Mouse (Mus musculus) MEL (cell line): Measurements from ENCODE around the gene Ubac2.

Experiments
- CTCF ChIP-seq, 3 experiments: IDR thresholded peaks in 2 of 3; conservative IDR thresholded peaks in 1 of 3; 2 replicates each; pipeline ENCODE4 v1.5.1; 2011 to 2012; ENCODE audit warnings: low read length in 3 of 3, low read depth in 2 of 3, mild to moderate bottlenecking in 2 of 3, improper control_type of control experiment in 1 of 3, inconsistent platforms in 1 of 3, mixed read lengths in 1 of 3, moderate library complexity in 1 of 3; ENCODE audit not compliant: control insufficient read depth in 1 of 3, insufficient read depth in 1 of 3, poor library complexity in 1 of 3, severe bottlenecking in 1 of 3
- MAFK ChIP-seq: IDR thresholded peaks from 2 replicates; pipeline ENCODE4 v1.6.1; 2011; ENCODE audit warnings: low read depth, mild to moderate bottlenecking, low read length, improper control_type of control experiment, borderline replicate concordance
- MAX ChIP-seq: IDR thresholded peaks from 2 replicates; pipeline ENCODE4 v1.6.1; 2011; ENCODE audit warnings: low read length, improper control_type of control experiment
- USF2 ChIP-seq, 2 experiments: IDR thresholded peaks; 2 replicates each; pipeline ENCODE4 v1.6.1; 2011 to 2012; ENCODE audit warnings: improper control_type of control experiment in 2 of 2, low read length in 2 of 2, borderline replicate concordance in 1 of 2, inconsistent platforms in 1 of 2, low read depth in 1 of 2, mild to moderate bottlenecking in 1 of 2; ENCODE audit not compliant: insufficient read depth in 1 of 2

DNA sequence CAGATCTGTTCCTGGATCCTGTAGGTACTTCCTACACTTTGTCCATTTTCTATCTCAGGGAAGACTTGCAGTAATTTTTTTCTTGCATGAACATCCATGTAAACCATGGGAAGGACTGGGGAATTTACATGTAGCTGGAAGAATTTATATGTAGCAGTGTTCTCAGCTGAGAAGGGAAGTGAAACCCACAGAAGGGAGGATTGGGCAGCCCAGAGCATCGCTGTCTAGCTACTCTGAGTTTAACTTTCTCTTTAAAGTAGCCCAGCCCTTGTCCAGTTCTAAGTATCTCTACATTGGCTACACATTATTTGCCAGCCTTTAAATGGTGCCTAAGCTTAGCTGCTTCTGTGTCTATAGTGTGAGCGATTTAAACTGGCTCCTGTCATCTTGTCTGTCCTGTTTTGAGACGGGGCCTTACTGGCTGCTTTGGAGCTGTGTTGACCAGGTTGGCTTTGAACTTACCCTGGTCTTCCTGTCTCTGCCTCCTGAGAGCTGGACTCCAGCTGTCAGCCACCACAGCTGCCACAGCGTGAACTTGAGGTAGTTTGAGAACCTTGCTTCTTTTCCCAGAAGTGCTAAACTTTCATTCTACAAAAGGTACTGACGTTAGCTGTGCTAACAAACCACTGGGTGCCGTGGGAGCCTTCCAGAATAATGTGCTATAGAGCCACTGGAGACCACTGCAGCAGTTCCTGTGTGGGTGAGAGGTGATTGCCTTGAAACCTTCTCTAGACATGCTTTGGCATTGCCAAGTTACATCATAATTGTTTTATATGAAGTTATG, 38.1 kb downstream of the Ubac2 start:
- TF ChIP-seq USF2 (IDR thresholded peaks at IDR 0.05; ENCODE audit: borderline replicate concordance in 1 of 2, insufficient read depth in 1 of 2, low read depth in 1 of 2, low read length in 2 of 2) (no peak), MAX (no peak), CTCF (IDR thresholded peaks at IDR 0.05 in 2 of 3, conservative IDR thresholded peaks at IDR 0.05 in 1 of 3; ENCODE audit: control insufficient read depth in 1 of 3, insufficient read depth in 1 of 3, low read depth in 2 of 3, low read length in 3 of 3, poor library complexity in 1 of 3, severe bottlenecking in 1 of 3) (no peak), MAFK (no peak)
